Mouse (Mus musculus): Measurements from ENCODE around the gene Uvssa.
A peak's percentile ranks its signal among the peaks of the same experiment; 100 is the strongest.
"Not testable (repeated sequence)": the region's sequence is repeated elsewhere in the genome, so short reads cannot be mapped to it uniquely, and the experiment has no call there.

Gene Uvssa

DNA sequence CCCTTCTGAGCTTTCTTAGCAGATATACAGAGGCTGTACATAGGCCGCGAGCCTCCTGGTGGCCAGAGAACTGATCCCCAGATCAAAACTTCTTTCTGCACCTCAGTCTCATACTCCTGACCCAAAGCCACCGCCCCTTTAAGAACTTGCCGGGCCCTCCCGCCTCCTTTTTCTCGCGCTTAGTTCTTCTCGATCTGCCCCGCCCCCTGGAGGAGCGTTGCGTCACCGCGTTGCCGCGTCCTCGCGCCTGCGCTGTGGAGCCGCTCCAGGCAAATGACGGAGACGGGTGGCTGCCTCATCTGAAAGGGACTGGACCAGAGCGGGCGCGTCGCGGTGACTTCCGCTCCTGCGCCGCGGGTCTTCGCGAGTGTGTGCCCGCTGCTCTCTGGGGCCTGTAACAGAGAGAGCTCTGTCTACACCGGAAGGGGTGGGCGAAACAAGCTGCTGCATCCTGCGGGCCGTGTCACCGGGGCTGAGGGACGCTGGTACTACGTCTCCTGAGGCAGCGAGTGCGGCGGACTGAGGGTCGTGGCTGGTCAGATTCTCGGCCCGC is at the start of gene Uvssa:
Uvssa (plus strand) TSS at position 248 of the 553 bp plus-strand sequence.
- peak; percentile 99 for DNase-seq

DNA sequence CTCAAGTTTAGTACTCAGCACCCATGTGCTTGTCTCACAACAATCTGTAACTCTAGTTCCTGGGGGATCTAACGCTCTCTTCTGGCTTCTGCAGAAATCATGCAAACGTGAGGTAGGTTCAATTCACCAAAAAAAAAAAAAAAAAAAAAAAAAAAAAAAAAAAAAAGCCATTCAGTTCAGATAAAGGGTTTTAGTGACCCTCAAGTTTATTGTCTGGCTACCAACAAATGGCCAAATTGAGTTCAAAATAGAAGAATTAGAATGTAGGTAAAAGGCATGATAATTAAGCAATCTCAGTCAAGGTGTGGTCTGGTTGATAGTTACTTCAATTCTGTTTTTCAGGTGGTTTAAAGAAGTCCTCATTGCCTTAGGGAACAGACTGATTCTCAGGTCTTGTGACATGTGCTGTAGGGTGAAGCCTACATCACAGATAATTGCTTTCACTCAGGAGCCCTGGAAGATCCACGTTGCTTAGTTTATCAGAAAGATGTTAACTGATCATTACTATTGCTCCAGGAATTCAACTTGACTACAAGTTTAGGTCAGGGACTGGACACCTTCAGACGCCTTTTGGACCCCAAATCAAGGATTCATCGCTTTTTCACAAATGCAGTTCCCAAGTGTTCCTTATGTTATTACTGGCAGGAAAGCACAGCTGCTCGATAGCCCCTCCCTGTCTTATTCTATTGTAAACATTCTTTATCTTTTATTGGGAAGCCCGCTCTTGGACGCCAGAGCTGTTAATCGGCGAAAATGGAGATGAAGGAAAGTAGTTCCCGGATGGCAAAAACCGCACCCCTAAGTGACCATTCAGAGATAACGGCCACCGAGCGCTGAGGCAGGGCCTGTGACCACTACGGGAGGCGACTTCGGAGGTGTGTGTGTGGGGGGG is 43.7 kb upstream of the Uvssa start:
- DNase-seq, result no peak

DNA sequence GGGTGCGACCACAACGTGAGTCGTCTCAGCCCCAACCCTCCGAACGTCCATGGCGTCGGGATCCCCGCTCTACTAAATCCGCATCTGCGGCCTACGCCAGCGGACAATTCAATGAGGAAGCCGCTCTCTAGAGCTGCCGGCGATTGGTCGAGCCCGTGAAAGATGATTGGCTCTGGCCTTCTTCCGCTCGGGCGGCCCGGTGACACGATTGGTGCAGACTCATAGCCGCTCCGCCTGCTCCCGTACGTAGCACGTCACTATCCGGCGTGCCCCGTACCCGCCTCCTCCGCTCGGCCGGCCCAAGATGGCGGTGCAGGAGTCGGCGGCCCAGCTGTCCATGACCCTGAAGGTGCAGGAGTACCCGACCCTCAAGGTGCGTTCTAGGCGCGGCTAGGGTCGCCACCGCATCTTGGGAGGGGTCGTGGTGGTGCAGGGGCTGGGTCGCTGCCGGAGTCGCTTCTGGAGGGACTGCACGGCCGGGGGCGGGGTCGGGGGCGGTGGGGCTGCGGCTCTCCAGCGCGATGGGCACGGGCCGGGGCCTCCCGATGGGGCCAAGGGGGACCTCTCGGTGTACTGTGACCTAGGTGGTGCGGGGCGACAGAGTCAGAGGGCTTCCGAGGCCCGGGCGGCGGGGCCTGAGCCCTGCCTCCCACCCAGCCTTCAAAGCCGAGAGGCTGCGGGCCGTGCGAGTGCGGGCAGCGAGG is 42.9 kb upstream of the Uvssa start, which contains the start of gene Maea:
Maea (plus strand) TSS at position 237 of the 704 bp plus-strand sequence.
- peak; percentile 98 for DNase-seq

DNA sequence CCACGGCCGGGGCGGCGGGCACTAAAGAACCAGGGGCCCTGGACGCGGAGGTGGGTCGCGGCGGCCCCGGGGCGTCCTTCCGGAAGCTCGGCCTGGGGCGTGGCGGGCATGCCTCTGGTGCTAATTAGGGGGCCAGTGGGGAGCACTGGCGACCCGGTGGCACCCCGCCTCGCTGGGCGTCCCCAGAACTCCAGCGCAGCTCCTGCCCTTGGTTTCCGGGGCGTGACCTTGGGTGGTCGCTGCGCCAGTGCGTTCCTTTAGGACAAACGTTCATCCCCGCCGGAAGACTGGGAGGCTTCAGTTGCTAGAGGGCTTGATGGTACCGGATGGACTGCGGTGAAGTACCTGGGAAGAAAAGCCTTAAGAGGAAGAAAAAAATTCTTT is 42.4 kb upstream of the Uvssa start:
- no peak for DNase-seq

DNA sequence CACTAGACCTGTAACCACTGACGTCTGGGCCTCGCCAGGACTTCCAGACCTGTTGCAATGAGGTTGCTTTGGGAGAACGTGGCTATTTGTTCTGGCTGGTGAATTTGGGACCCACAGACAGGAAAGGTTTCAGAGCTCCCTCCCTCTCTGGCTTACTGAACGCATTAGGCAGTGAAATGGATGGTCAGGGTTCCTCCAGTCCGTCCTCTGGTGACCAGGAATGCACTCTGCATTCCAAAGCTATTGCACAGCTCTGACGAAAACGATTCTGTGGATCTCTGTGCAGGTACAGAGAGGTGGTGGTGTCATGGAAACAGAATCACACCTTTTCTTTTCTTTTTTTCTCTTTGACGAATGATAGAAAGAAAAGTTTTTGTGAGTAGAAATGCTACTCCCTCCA is 41.1 kb upstream of the Uvssa start:
- no peak for DNase-seq

DNA sequence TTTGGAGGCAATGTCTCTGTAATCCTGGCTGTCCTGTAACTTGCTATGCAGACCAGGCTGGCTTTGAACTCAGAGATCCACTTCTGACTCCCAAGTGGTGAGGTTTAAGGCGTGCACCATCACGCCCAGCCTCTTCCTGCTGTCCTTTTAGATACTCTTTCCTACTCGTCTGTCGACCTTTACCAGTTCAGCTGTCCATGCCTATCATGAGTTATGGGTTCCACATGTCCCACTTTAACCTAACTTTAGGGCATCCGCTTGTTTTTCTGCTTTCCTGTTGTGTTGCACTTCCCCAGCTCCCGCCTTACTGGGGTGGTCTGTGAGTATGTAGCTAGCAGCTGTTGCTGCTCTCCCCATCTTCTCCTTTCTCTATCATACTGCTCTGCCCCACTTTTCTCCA is 37.2 kb upstream of the Uvssa start:
- no peak for DNase-seq

DNA sequence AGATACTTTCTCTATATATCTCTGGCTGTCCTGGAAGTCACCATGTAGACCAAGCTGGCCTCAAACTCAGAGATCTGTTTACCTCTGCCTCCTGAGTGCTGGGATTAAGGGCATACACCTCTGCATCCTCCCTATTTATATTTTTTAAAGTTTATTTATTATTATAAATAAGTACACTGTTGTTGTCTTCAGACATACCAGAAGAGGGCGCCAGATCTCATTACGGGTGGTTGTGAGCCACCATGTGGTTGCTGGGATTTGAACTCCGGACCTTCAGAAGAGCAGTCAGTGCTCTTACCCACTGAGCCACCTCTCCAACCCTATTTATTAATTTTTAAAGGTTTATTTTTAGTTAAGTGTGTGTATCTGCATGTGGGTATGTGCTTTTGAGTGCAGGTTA is 36.1 kb upstream of the Uvssa start:
- not testable (repeated sequence) for DNase-seq

DNA sequence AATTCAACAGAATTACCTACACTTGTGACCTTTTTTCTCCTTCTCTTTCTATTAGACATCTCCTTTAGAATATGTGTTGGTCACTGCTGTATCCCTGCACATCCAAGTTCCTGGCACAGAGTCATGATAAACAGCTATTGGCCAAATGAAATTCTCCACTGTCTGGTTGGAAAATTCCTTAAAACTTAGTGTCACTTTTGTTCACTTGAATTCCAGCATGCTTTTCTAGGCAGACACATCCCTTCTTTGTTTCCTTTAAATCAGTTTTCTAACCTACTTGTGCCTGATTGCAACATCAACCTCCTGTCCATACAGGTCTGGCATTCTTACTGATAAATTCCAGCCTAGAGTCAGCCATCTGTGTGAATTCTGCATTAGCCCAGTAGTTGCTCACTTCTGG is 35.5 kb upstream of the Uvssa start:
- no peak for DNase-seq

DNA sequence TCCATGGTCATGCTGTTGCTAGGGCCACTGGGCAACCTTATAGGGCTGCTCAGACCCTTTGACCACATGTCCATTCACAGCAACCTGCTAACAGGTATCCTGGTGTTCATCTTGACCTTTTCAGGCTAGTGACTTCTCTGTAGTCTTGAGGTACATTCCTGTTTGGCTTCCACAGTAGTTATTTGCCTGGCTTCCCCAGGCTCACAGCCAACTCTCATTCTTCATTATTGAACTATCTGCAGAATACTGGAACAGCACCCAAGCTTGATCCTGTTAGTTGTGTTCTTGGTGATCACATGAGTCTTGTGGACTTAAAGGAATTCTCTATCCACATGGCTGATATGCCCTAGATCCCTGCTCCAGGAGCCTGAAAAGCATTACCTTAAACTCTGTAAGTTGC is 34.8 kb upstream of the Uvssa start:
- no peak for DNase-seq

DNA sequence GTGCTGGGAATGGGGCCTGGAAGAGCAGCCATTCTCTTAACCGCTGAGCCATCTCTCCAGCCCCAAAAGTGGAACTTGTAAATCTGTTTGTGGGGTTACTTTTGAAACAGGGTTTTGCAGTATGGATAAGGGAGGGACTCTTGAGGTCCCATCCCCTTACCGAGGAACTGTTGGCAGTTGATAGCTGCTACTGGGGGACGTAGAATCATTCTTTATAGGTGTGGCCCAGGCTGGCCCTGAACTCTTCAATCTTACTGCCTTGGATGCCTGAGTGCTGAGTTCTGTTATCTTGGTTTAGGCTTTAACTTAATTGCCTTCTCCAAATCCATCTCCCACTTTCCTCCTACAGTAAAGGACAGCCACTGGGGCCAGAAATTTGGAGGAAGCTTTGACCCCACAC is 34.3 kb upstream of the Uvssa start:
- no peak for DNase-seq

DNA sequence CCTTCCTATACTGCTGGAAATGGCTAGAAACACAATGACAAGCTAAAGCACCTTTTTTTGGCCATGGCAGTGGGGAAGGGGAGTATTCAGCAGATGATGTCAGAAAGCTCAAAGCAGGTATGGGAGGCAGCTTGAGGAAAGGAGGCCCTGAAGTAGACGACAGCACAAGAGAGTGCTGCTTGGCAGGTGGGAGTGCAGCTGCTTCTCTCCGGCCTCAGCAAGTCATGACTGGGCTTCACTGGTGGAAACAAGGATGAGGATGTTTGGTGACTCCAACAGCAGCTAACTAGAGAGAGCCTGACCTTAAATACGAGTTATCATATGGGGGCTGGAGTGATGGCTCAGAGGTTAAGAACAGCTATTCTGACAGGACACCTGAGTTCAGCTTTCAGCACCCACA is 30.7 kb upstream of the Uvssa start:
- DNase-seq, result no peak

DNA sequence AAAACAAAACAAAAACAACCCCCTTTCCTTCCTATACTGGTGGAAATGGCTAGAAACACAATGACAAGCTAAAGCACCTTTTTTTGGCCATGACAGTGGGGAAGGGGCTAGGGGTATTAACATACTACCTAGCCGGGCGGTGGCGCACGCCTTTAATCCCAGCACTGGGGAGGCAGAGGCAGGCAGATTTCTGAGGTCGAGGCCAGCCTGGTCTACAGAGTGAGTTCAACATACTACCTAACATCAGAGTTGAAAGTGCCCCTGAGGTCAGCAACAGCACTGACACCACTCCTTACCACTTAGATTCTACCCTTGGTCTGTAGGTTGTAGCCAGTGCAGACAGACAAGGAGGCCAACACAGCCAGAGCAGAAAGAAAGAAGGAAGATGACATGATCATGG is 29.1 kb upstream of the Uvssa start:
- no peak for DNase-seq

DNA sequence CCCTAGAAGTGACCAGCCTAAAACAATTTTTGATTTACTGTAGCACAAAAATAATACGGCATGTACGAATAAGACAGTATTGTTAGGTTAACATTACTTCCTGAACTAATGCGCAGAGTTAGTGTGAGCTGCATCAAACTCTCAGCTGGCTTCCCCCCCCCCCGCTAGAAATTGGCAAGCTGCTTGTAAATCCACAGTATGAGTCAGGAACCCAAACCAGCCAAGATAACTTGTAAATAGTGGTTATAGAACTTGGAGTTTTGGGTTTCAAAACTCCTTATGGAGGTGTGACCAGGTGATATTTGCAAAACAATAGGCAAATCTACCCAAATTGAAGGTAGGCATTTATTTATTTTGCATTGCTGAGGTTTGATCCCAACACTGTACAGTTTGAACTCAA is 28.6 kb upstream of the Uvssa start:
- no peak for DNase-seq

DNA sequence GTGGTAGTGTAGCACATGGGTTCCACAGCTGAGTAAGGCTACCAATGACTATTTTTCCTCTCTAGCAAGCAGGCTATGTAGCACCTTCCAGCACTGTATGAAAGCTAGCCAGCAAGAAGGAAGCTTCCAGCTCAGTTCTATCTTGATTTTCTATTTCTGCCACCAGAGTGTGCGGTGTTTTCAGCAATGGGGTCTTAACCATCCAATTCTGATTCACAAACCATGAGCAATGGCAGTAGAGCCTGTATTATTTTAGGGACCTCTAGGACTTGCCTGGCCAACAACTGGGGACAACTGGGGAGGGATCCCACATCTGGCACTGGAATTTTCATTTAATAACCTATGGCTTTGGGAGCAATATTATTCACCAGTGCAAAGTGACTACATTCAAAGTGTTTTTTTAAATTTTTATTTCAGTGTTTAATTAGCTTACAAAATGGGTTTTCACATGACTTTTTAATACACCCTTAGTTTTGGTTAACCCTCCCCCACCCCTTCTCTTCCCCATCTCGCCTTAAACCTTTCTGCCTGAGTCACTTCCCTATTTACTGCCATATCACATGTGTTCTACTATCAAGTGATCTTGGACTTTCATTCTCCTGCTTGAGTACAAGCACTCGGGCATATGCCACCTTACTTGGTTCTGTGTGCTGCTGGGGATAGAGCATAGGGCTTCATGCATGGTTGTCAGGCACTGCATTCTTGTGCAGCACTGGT is 26.6 kb upstream of the Uvssa start:
- no peak for DNase-seq

DNA sequence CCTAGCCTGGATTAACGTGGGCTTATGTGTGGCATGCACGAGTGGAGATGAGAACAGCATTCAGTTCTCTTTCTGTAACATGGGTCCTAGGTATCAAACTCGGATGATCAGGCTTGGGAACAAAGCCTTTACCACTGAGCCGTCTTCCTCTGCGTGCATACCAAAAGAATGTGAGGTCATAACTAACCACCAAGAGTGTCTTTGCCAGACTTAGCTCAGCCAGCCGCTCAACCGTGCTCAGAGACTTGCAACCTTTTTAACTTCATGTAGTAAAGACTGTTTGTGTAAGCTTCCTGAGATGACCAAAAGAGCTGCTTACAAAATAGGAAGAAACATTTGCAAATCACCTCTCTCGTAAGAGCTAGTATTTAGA is 26.1 kb upstream of the Uvssa start:
- no peak for DNase-seq

DNA sequence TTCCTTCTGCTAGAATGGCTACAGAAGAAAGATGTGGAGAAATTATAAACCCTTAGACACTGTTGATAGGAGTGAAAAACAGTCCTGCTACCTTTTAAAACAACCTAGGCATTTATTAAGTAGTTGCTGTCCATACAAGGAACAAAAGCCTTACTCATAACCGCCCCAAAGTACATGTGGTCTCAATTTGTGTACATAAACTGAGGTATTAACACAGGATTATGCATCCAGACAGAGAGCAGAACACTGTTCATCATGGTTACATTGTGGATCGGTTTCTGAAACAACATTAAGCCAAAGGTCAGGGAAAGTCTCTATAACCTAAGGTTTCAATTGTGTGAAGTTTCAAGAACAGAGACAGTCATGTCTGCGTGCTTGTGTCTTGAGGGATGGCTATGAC is 25.3 kb upstream of the Uvssa start:
- no peak for DNase-seq

DNA sequence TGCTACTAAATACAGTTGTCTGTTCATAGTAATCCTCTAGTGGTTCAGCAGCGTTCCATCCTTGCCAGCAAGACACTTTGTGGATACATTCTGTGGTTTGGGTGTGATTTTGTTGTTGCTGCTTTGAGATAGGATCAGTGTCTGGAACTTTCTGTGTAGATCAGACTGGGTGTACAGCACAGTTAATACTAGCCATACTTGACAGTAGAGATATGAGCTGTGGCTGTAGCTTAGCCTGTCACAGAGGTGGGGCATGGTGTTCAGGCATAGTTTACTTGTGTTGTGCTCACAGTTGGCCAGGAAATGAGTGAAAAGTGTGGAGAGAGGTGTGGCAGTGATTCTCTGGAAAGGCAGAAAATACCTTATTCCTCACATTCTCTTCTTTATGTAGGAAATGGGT is 20.9 kb upstream of the Uvssa start:
- DNase-seq, result no peak

DNA sequence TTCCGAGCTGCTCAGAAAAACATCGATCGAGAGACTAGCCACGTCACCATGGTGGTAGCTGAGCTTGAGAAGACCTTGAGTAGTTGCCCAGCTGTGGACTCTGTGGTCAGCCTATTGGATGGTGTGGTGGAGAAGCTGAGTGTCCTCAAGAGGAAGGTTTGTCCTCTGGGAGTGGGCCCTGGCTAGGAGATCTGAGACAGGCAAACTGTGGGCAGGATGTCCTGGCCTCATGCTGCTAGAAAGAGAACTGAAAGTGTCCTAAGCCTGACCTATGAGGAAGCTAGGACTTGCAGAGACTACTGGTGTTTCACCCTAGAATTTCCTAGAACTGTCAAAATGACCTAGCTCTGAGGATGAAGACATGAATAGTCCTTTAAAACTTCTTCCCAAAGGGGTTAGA is 19.9 kb upstream of the Uvssa start:
- peak; percentile 23 for DNase-seq

DNA sequence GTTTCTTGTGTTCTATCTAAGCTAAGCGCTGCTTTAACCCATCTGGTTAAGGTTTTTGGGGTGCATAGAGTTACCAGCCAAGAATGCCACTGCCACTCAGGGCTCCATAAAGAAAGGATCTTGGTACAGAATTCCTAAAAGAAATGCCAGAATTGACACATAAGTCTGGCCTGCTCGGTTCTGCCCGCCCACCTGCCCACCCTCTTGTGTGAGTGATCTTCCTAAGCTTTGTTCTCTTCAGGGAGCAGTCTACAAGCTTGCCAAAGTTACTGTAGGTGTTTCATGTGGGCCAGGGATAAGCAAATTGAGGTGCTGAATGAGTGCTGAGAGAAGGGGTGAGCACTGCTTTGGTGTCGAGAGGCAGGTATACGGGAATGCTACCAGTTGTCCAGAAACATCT is 15.1 kb upstream of the Uvssa start:
- no peak for DNase-seq

DNA sequence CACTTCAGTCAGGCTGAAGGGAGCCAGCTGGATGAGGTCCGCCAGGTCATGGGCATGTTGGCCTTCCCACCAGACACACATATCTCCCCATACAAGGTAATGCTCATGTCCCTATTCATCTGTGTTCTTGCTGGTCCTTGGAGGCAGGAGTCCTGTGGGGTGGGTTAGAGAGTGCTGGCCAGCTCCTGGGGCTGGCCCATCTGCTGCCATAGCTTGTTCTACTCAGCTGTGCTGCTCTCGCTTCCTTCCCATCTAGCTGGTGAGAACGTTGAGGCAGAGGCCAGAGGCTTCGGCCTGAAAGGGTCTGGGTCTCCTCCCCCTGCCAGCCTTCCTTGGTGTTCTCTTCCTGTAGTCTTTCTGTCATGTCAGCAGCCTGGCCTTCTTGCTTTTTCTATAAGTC is 9.7 kb upstream of the Uvssa start:
- DNase-seq, result no peak

DNA sequence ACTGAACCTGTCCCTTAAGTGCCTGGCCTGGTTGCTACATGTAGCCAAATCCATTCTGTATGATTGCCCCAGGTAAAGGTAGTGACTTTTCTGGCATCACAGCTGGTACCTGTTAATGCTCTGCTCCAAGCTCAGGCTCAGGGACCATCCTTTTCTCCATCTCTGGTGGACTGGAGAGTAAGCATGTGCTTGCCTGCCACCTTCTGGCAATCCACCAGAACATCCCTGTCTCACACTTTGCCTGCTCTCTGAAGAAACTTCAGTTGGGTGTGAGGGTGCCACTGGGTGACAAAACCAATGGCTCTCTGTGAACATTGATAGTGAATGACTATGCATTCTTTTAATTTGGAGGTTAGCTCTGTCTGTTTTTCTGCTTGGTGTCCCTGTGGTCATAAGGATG is 7.2 kb upstream of the Uvssa start:
- DNase-seq, result no peak

DNA sequence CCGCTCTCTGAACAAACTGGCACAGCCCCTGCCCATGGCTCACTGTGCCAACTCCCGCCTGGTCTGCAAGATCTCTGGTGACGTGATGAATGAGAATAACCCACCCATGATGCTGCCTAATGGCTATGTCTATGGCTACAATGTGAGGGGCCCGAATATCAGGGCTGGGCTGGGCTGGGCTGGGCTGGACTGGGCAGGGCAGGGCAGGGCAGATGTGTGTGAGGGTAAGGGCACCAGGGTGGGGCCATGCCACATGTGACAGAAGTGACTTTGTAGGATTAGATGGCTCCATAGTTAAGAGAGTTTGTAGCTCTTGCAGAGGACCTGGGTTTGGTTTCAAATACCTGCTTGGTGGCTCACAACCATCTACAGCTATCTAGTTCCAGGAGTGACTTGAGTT is 6.7 kb upstream of the Uvssa start:
- DNase-seq, result no peak

DNA sequence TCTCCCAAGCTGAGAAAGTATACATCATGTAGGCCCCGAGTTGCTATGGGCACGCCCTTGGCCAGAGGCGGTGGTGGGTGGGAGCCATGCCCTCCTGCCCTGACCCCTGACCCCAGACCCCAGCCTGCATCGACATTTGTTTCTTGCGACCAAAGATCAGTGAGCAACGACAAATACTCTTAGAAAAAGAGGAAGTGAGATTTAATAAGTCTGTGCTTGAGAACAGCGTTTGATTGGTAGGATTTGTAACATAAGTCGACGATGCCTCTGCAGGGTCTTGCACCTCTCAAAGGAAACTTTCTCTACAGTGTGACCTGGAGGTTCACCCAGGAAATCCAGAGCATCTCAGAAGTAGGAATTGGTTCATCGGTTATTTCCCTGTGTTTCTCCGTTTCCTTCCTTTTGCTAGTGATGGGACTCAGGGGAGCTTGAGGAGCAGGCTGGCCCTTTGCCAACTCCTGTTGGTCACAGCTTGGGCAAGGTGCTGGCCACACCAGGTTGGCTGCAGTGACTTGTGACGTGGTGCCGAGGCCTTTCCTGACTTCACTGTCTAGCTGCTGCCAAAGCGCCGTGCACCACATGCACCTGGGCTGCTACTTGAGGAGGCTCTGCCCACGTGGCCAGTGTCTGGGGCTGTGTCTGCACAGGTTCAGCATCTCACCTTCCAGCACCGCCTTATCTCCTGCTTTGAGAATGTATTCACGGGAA is 5.9 kb upstream of the Uvssa start:
- DNase-seq, result no peak
